Mouse (Mus musculus) neural tube, embryonic 14.5 days (tissue): ENCODE results near the gene Fam84b. TPM values are rescaled to one million over a fixed set of nuclear protein-coding genes. Genes with fewer than 3 reads are reported as not detected.
A peak's percentile ranks its signal among the peaks of the same experiment; 100 is the strongest.

Experiments used
- ATAC-seq: fragments of 200-750 bp; cut with Nextera tagmentation; 2 replicates; pipeline ENCODE4 v1.8.0; 2017; ENCODE audit warnings: low read depth, mild to moderate bottlenecking, moderate TSS enrichment, moderate library complexity
- H3K27ac ChIP-seq: fragments of 300-500 bp; sonication (generic); 2 replicates; pipeline ENCODE4 v1.5.1; 2014; ENCODE audit warnings: low read depth, mild to moderate bottlenecking, control low read depth, low read length, moderate library complexity, mixed read lengths
- H3K27me3 ChIP-seq: fragments of 300-500 bp; sonication (generic); 2 replicates; pipeline ENCODE4 v1.6.1; 2014; ENCODE audit warnings: low read length; ENCODE audit not compliant: control insufficient read depth, insufficient read depth
- H3K36me3 ChIP-seq: fragments of 300-500 bp; sonication (generic); 2 replicates; pipeline ENCODE4 v1.6.1; 2014; ENCODE audit warnings: low read length, mixed read lengths; ENCODE audit not compliant: control insufficient read depth, insufficient read depth
- H3K4me1 ChIP-seq: fragments of 300-500 bp; sonication (generic); 2 replicates; pipeline ENCODE4 v1.6.1; 2014; ENCODE audit warnings: low read length; ENCODE audit not compliant: control insufficient read depth, insufficient read depth
- H3K4me2 ChIP-seq: fragments of 300-500 bp; sonication (generic); 2 replicates; pipeline ENCODE4 v1.6.1; 2014; ENCODE audit warnings: mild to moderate bottlenecking, low read depth, low read length, control low read depth
- H3K4me3 ChIP-seq: fragments of 300-500 bp; sonication (generic); 2 replicates; pipeline ENCODE4 v1.5.1; 2014; ENCODE audit warnings: low read depth, low read length, control low read depth, mixed read lengths
- H3K9ac ChIP-seq: fragments of 300-500 bp; sonication (generic); replicated peaks from 2 replicates; pipeline ENCODE4 v1.6.1; 2014; ENCODE audit warnings: low read depth, mild to moderate bottlenecking, control low read depth, low read length, mixed read lengths
- H3K9me3 ChIP-seq: fragments of 300-500 bp; sonication (generic); 2 replicates; pipeline ENCODE4 v1.6.1; 2016; ENCODE audit warnings: low read length; ENCODE audit not compliant: control insufficient read depth
- WGBS: fragments of 180-500 bp; shearing (Covaris S2); extraction: QIAGEN DNeasy Blood & Tissue Kit; methylation state at CpG from one replicate; pipeline ENCODE4 v1.1.7; 2014; 5-methylcytosine and 5-hydroxymethylcytosine counted together
- polyA plus RNA-seq: library from polyadenylated mRNA; unstranded; fragments of >200 nt; fragmentation: Nextera tagmentation; extraction: Ambion mirVana; gene quantifications from 2 replicates; pipeline ENCODE4 v1.2.1, GENCODE M21; 2014

The Fam84b gene
- polyA plus RNA-seq, 1 experiment from 2014 or later = 7.0 TPM

DNA sequence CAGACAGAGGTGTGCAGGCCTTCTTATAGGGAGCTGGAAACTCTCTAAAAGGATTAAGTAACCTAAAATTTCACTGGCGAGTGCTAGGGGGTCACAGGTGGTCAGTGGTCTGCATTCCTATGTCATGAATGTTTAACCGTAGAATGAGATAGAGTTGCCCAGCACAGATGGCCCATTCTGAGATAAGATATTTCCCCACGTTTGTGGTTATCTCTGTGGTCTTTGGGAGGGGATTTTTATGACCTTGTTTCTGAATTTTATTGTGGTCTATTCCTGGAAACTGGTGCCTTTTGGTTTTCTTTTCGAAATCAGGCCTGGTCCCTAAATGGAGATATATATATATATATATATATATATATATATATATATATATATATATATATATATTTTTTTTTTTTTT, 17.3 kb downstream of the Fam84b start:
- no peak overlapping the region for H3K4me3 ChIP-seq
- H3K36me3 ChIP-seq = no peaks in the 10 kb centered on the region
- no peak overlapping the region for H3K9ac ChIP-seq
- ATAC-seq = no peak
- no peaks in the 10 kb centered on the region for H3K4me1 ChIP-seq
- WGBS = 83% methylated on average over 4 of the region's 4 CpGs
- no peaks in the 10 kb centered on the region for H3K27me3 ChIP-seq
- H3K27ac ChIP-seq = no peak overlapping the region
- H3K9me3 ChIP-seq = no peaks in the 10 kb centered on the region
- H3K4me2 ChIP-seq = no peak overlapping the region

DNA sequence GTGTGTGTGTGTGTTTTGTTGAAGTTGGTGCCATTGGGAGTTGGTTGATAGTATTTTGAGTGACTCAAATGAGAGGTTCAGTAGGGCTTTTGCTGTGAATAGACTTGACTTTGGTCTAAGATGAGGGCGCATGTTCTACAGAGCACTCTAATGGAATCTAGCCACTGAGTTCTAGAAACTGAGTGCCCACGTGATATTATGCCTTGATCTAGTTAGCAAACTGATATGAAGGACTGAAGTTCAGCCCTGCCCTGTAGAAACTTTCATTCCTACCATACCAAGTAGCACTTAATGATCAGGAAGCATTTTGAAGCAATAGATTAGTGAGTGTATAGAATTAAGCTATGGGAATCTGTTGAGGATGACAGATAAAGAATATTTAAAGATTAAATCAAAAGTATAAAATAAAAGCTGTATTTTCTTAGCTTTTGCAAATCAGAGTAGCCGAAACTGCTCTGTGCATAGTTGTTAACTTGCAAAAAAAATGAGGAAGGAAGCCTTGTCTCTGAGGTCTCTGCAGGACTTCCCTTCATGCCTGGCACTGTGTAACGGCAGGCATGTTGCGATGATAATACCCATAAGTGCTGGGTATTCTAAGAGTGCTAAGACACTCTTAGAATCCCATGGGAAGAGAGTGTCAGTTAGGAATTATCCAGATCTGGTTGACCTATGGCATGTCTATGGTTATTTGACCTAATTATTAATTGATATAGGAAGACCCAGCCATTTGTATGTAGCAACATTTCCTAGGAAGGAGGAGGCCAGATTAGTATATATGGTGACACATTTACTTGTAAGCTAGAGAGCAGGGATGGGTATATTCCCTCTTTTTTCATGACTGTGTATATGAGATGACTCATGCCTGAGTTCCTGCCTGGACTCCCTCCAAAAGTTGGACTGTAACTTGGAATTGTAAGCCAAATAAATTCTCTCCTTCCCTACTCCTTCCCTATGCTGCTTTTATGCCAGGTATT, 18.7 kb downstream of the Fam84b start:
- Histone ChIP-seq H3K27ac (no peak overlapping the region), H3K9me3 (no peaks in the 10 kb centered on the region), H3K27me3 (no peaks in the 10 kb centered on the region), H3K4me2 (no peak overlapping the region), H3K4me1 (0 out of 2 replicates have a peak, but pooled peaks cover 3% of the 10 kb centered on the region), H3K36me3 (no peaks in the 10 kb centered on the region), H3K9ac (no peak overlapping the region), H3K4me3 (no peak overlapping the region)
- 89% methylated on average over 5 of the region's 5 CpGs for WGBS
- ATAC-seq = no peak

DNA sequence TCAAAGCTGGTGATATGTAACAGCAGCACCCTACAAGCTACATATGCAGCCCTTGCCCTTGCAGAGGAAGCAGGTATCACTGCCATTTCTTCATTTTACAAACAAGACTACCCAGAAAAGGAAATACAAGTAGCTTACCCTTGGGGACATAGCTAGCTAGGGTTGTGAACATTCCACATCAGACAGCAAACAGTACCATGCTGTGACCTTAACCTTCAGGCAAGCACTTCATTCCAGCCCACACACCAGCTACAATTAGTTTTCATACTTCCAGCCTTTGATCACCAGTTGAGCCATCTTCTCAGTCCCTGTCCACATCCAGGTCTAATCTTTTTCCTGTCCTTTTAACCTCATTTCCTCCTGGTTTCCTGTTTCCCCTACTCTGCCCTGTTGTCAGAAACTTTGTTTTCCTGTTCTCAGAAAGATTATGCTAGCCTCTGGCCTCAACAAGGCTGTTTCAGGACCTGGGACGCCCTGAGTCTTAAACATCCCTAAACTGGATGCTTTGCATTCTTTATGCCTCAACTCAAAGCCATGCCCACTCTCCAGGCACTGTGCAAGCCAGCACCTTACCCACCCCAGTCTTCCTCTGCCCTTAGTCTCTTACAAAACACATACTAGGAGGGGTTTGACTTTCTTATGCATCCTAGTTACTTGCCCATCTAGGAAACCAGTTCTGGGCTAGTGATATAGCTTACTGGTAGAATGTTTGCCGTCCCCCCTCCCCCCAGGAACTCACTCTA, 19.9 kb downstream of the Fam84b start:
- Histone ChIP-seq H3K27me3 (no peaks in the 10 kb centered on the region), H3K4me3 (no peak overlapping the region), H3K9ac (no peak overlapping the region), H3K36me3 (no peaks in the 10 kb centered on the region), H3K4me1 (0 out of 2 replicates have a peak, but pooled peaks cover 3% of the 10 kb centered on the region), H3K27ac (no peak overlapping the region), H3K4me2 (no peak overlapping the region), H3K9me3 (no peaks in the 10 kb centered on the region)
- no peak for ATAC-seq
- 55% methylated on average over 2 of the region's 2 CpGs for WGBS

- no peaks in the 10 kb centered on the region for H3K9me3 ChIP-seq
- ATAC-seq = no peak
Observed at GRCm38 (mm10) chr15:60832586-60832985, 21.0 kb downstream of the Fam84b start.

DNA sequence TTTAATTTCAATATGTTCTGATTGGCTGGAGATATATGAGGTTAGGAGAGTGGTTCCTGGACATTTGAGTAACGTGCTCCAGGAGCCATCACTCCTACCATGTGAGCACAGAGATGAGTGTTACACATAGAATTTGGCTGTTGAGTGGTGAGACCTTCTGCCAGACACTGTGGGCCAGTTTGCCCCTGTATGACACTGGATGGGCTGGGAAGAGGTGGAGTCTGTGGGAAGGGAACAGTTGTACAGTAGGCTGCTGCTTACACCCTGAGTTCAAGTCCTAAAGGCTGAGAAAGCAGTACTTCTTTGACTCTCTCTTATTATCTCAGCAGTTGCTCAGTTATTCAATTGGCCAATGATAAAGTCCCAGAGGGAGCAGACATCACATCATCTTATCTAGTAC, 27.4 kb downstream of the Fam84b start:
- no peaks in the 10 kb centered on the region for H3K36me3 ChIP-seq
- ATAC-seq = no peak
- no peak overlapping the region for H3K9ac ChIP-seq
- 79% methylated on average over 1 of the region's 1 CpGs for WGBS
- no peak overlapping the region for H3K4me2 ChIP-seq
- H3K27ac ChIP-seq = no peak overlapping the region
- no peaks in the 10 kb centered on the region for H3K9me3 ChIP-seq
- no peaks in the 10 kb centered on the region for H3K27me3 ChIP-seq
- H3K4me1 ChIP-seq = peaks cover 14% of the 10 kb centered on the region; the same call in 1 of the 2 replicates
- no peak overlapping the region for H3K4me3 ChIP-seq

More at GRCm38 (mm10) chr15:60832586-60832985, 21.0 kb downstream of the Fam84b start:
- Histone ChIP-seq H3K27me3 (no peaks in the 10 kb centered on the region), H3K4me1 (0 out of 2 replicates have a peak, but pooled peaks cover 3% of the 10 kb centered on the region), H3K27ac (no peak overlapping the region), H3K36me3 (no peaks in the 10 kb centered on the region), H3K4me2 (no peak overlapping the region), H3K9ac (no peak overlapping the region), H3K4me3 (no peak overlapping the region)

DNA sequence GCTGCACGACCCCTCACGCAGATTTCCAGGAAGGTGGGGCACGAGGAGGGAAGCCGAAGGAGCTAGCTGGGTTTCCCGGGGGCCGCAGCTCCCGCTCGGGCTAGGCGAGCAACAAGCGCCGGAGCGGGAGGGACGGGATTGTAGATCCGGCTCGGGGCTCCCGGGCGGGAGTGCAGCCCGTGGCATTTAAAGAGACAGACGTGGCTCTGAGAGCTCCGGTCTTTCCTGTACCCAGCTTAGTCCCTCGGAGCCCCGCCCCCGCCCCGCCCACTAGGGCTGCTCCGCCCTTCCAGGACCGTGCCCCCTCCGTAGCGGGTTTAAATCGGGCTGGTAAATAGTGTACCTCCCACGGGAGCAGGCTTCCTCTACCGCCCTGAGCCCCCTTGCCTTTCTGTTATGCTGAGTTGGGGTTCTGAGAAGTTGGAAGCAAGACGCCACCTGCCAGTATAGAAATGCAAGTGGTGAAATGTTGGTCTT, 28.8 kb downstream of the Fam84b start:
- Histone ChIP-seq H3K27me3 (no peaks in the 10 kb centered on the region), H3K9ac (peak overlapping the region; percentile 72), H3K36me3 (no peaks in the 10 kb centered on the region), H3K4me2 (peak overlapping the region; percentile 100), H3K4me3 (peak overlapping the region; percentile 78), H3K9me3 (no peaks in the 10 kb centered on the region), H3K27ac (peak overlapping the region; percentile 64), H3K4me1 (peaks cover 11% of the 10 kb centered on the region; the same call in 1 of the 2 replicates)
- peak; percentile 90 for ATAC-seq
- WGBS = under 1% methylated on average over 32 of the region's 32 CpGs

GRCm38 (mm10) chr15:60823870-60824709, 29.5 kb downstream of the Fam84b start:
- no peaks in the 10 kb centered on the region for H3K27me3 ChIP-seq
- under 1% methylated on average over 45 of the region's 45 CpGs for WGBS
- H3K9ac ChIP-seq = peak overlapping the region; percentile 72
- H3K27ac ChIP-seq = peak overlapping the region; percentile 64
- no peaks in the 10 kb centered on the region for H3K36me3 ChIP-seq
- peak overlapping the region; percentile 78 for H3K4me3 ChIP-seq
- peak overlapping the region; percentile 100 for H3K4me2 ChIP-seq
- no peaks in the 10 kb centered on the region for H3K9me3 ChIP-seq
- peak; percentile 15; the same call in 1 of the 2 replicates for ATAC-seq
- H3K4me1 ChIP-seq = peaks cover 11% of the 10 kb centered on the region; the same call in 1 of the 2 replicates

DNA sequence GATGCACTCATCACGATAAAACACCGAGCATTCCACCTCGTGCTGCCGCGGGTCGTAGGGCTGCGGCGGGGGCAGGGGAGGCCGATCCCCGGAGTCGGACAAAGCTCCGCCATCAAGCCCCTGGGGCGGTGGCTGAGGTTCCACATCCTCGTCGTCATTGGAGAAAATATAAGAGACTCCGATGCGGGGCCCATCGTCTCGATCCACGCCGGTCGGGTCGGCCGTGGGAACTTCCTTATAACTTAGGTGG, 30.0 kb downstream of the Fam84b start:
- H3K4me2 ChIP-seq = peak overlapping the region; percentile 100
- peak overlapping the region; percentile 78 for H3K4me3 ChIP-seq
- 0% methylated on average over 24 of the region's 24 CpGs for WGBS
- H3K9ac ChIP-seq = peak overlapping the region; percentile 72; the same call in 1 of the 2 replicates
- peaks cover 11% of the 10 kb centered on the region; the same call in 1 of the 2 replicates for H3K4me1 ChIP-seq
- no peaks in the 10 kb centered on the region for H3K27me3 ChIP-seq
- peak; percentile 0; the same call in 1 of the 2 replicates for ATAC-seq
- no peak overlapping the region for H3K27ac ChIP-seq
- no peaks in the 10 kb centered on the region for H3K9me3 ChIP-seq
- H3K36me3 ChIP-seq = no peaks in the 10 kb centered on the region
